Comparison of ENCODE assay signal across 10 mouse cellular contexts in the genomic region with DNA sequence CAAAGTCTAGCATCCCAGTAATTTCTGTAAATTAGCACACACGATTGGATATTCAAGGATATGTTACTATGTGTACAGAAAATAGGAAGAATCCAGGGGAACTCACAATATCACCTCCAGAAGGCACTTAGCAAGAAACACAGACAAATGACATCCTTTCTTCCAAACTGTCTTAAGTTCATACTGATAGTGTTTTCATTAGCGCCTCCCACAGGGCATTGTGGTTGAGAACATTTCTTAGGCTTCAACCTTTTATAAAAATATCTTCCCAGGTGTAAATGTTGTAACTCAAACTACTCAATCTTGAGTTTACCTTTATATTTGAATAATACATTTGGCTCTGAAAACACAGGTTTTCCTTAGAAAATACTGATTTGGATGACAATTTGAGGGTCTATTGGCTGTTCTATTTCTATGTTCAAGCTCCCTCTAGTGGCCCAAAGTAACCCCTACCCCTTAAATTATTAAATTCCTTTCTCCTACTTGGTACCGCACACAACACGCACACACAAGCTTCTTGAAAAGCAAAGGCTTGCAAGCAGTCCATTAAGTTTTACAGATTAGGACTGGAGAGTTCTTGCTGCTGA. TPM values are rescaled to one million over a fixed set of nuclear protein-coding genes. Genes with fewer than 3 reads are reported as not detected.
DNase-seq lines count a peak whose midpoint lies in the region; ATAC-seq lines count a peak whose summit lies in the region.
"Had no signal": no experiment of that assay in that cellular context is flagged by ENCODE, and none has a peak within 500 bp of the region (broad histone marks: within the 10 kb centered on the region; RNA-seq: fewer than 3 reads in every experiment).

No protein-coding gene starts in this region.

- H3K36me3 ChIP-seq in embryonic facial prominence, embryonic 11.5 days (replicated peaks; ENCODE audit: control insufficient read depth, insufficient read depth, low read depth, low read length), result peaks cover 2% of the 10 kb centered on the region; the same call in 1 of the 2 replicates
- peaks cover 50% of the 10 kb centered on the region for H3K36me3 ChIP-seq in embryonic facial prominence, embryonic 10.5 days (replicated peaks)
- no peaks in the 10 kb centered on the region; the same call in 1 of the 2 replicates for H3K36me3 ChIP-seq in limb, embryonic 11.5 days (ENCODE audit: control insufficient read depth, insufficient read depth, low read length)
- peaks cover 54% of the 10 kb centered on the region for H3K36me3 ChIP-seq in limb, embryonic 10.5 days

- WGBS in embryonic facial prominence, embryonic 11.5 days, result 76% methylated on average over 4 of the region's 4 CpGs
- WGBS in embryonic facial prominence, embryonic 10.5 days, result 74% methylated on average over 4 of the region's 4 CpGs
- WGBS in limb, embryonic 11.5 days, result 77% methylated on average over 4 of the region's 4 CpGs
- 83% methylated on average over 4 of the region's 4 CpGs for WGBS in limb, embryonic 10.5 days

- H3K9ac ChIP-seq in embryonic facial prominence, embryonic 11.5 days (replicated peaks; ENCODE audit: low read length), result no peak overlapping the region
- no peak overlapping the region for H3K9ac ChIP-seq in limb, embryonic 11.5 days (ENCODE audit: low read length)
- H3K9ac ChIP-seq: heart, embryonic 15.5 days had no signal

- no peaks in the 10 kb centered on the region for H3K9me3 ChIP-seq in embryonic facial prominence, embryonic 11.5 days (replicated peaks; ENCODE audit: control insufficient read depth, low read length)
- H3K9me3 ChIP-seq in embryonic facial prominence, embryonic 10.5 days, result no peaks in the 10 kb centered on the region
- H3K9me3 ChIP-seq in limb, embryonic 11.5 days (ENCODE audit: control insufficient read depth, low read length), result no peaks in the 10 kb centered on the region
- no peaks in the 10 kb centered on the region for H3K9me3 ChIP-seq in limb, embryonic 10.5 days (replicated peaks)
- H3K9me3 ChIP-seq: heart, embryonic 15.5 days had no signal

- H3K4me3 ChIP-seq in embryonic facial prominence, embryonic 11.5 days (ENCODE audit: low read depth, low read length), result no peak overlapping the region
- no peak overlapping the region for H3K4me3 ChIP-seq in embryonic facial prominence, embryonic 10.5 days
- H3K4me3 ChIP-seq in limb, embryonic 11.5 days (ENCODE audit: low read depth, low read length), result no peak overlapping the region
- H3K4me3 ChIP-seq in limb, embryonic 10.5 days, result no peak overlapping the region
- H3K4me3 ChIP-seq: heart, embryonic 15.5 days; myocyte had no signal

- H3K27ac ChIP-seq in embryonic facial prominence, embryonic 11.5 days (replicated peaks; ENCODE audit: low read depth, low read length), result no peak overlapping the region
- H3K27ac ChIP-seq in embryonic facial prominence, embryonic 10.5 days (replicated peaks), result no peak overlapping the region
- H3K27ac ChIP-seq in limb, embryonic 11.5 days (replicated peaks; ENCODE audit: low read depth, low read length), result no peak overlapping the region
- no peak overlapping the region for H3K27ac ChIP-seq in limb, embryonic 10.5 days
- H3K27ac ChIP-seq: heart, embryonic 15.5 days had no signal

- H3K4me1 ChIP-seq in embryonic facial prominence, embryonic 11.5 days (ENCODE audit: control insufficient read depth, insufficient read depth, low read length), result no peaks in the 10 kb centered on the region
- H3K4me1 ChIP-seq in embryonic facial prominence, embryonic 10.5 days, result no peaks in the 10 kb centered on the region
- no peaks in the 10 kb centered on the region for H3K4me1 ChIP-seq in limb, embryonic 11.5 days (ENCODE audit: control insufficient read depth, insufficient read depth, low read length)
- no peaks in the 10 kb centered on the region for H3K4me1 ChIP-seq in limb, embryonic 10.5 days

- no peak overlapping the region for H3K4me2 ChIP-seq in embryonic facial prominence, embryonic 11.5 days (ENCODE audit: low read depth, low read length)
- H3K4me2 ChIP-seq in limb, embryonic 11.5 days (ENCODE audit: low read depth, severe bottlenecking), result no peak overlapping the region
- H3K4me2 ChIP-seq: heart, embryonic 15.5 days had no signal

- no peak for ATAC-seq in embryonic facial prominence, embryonic 11.5 days (replicated peaks; ENCODE audit: insufficient number of reproducible peaks, low FRiP score, low TSS enrichment, low read depth)
- ATAC-seq in limb, embryonic 11.5 days (ENCODE audit: insufficient number of reproducible peaks, low FRiP score, low TSS enrichment, low read depth), result no peak

- DNase-seq in embryonic facial prominence, embryonic 11.5 days (ENCODE audit: low spot score), result peak; percentile 75
- no peak for DNase-seq in embryonic facial prominence, embryonic 10.5 days (ENCODE audit: low spot score)
- DNase-seq in limb, embryonic 11.5 days (ENCODE audit: low spot score), result peak; percentile 24
- DNase-seq in limb, embryonic 10.5 days (ENCODE audit: low spot score), result no peak
- peak; percentile 29 for DNase-seq in c-Kit-positive CD71-positive TER-119-positive erythroid progenitor cells, embryonic 14.5 days (ENCODE audit: low spot score)
- DNase-seq in lung, postnatal 10 days, result peak; percentile 47
- no peak for DNase-seq in right cerebral cortex, postnatal 36 days (ENCODE audit: low spot score in 2 of 2)
- no peak for DNase-seq in yolk sac, embryonic 10.5 days (ENCODE audit: low spot score)

- no peaks in the 10 kb centered on the region for H3K27me3 ChIP-seq in embryonic facial prominence, embryonic 11.5 days (ENCODE audit: control insufficient read depth, insufficient read depth, low read length)
- H3K27me3 ChIP-seq in embryonic facial prominence, embryonic 10.5 days (replicated peaks; ENCODE audit: low read depth, poor library complexity, severe bottlenecking), result no peaks in the 10 kb centered on the region
- H3K27me3 ChIP-seq in limb, embryonic 11.5 days (ENCODE audit: control insufficient read depth, insufficient read depth, low read length), result no peaks in the 10 kb centered on the region
- H3K27me3 ChIP-seq in limb, embryonic 10.5 days (ENCODE audit: low read depth, poor library complexity, severe bottlenecking), result no peaks in the 10 kb centered on the region
- H3K27me3 ChIP-seq: heart, embryonic 15.5 days had no signal

RNA-seq across cellular contexts. Expression of a gene that starts 27.8 kb away (rescaled TPM):
- polyA plus RNA-seq in embryonic facial prominence, embryonic 11.5 days (2014; fragmentation: Nextera tagmentation; extraction: Ambion mirVana), result 8.2 and 8.4 TPM in 2 replicates
- polyA plus RNA-seq in embryonic facial prominence, embryonic 10.5 days (2016; fragmentation: Nextera tagmentation; extraction: Ambion mirVana), result 8.9 and 9.2 TPM in 2 replicates
- polyA plus RNA-seq in limb, embryonic 11.5 days (2014; fragmentation: Nextera tagmentation; extraction: Ambion mirVana), result 8.4 and 9.5 TPM in 2 replicates
- 8.3 and 9.0 TPM in 2 replicates for polyA plus RNA-seq in limb, embryonic 10.5 days (2016; fragmentation: Nextera tagmentation; extraction: Ambion mirVana)

RNA-seq across cellular contexts. Expression of a gene that starts 44.4 kb away (rescaled TPM):
- polyA plus RNA-seq in embryonic facial prominence, embryonic 11.5 days (2014; fragmentation: Nextera tagmentation; extraction: Ambion mirVana), result 1.7 and 1.9 TPM in 2 replicates
- polyA plus RNA-seq in embryonic facial prominence, embryonic 10.5 days (2016; fragmentation: Nextera tagmentation; extraction: Ambion mirVana), result 2.3 and 2.5 TPM in 2 replicates
- 1.4 and 2.0 TPM in 2 replicates for polyA plus RNA-seq in limb, embryonic 11.5 days (2014; fragmentation: Nextera tagmentation; extraction: Ambion mirVana)
- 1.8 and 2.0 TPM in 2 replicates for polyA plus RNA-seq in limb, embryonic 10.5 days (2016; fragmentation: Nextera tagmentation; extraction: Ambion mirVana)

Comparison
In these comparisons a context has a peak if more than half of its experiments do, and no peak if none do; other contexts are left out.
1. DNase-seq: peak in embryonic facial prominence, embryonic 11.5 days (single experiment), limb, embryonic 11.5 days (single experiment), c-Kit-positive CD71-positive TER-119-positive erythroid progenitor cells, embryonic 14.5 days (single experiment) and lung, postnatal 10 days (single experiment); none in embryonic facial prominence, embryonic 10.5 days (single experiment), limb, embryonic 10.5 days (single experiment), right cerebral cortex, postnatal 36 days (0 of 2) and yolk sac, embryonic 10.5 days (single experiment).